In the genomic region with DNA sequence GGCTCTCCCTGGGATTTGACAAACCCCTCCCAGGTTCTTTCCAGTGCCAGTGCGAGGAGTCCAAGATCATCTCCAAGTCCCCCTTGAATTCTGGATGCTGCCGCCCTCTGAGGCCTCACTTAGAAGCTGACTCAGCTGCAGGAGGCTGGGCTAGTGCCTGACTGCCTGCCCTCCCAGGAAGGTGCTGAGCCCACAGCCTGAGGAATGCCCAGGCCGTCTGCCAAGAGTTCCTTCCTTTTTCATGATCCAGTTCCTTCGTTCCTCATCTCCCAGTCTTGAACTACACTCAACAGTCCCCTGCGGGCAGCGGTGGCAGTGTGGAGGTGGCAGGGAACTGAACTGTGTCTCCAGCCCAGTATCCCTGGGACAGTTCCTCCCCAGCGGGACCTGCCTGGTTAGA, we compare ENCODE assay signal across 8 mouse cellular contexts. TPM values are rescaled to one million over a fixed set of nuclear protein-coding genes. Genes with fewer than 3 reads are reported as not detected.
A peak's percentile ranks its signal among the peaks of the same experiment; 100 is the strongest.
DNase-seq lines count a peak whose midpoint lies in the region; ATAC-seq and TF ChIP-seq lines count a peak whose summit lies in the region.

No protein-coding gene starts in this region.

- peaks cover 27% of the 10 kb centered on the region for H3K4me1 ChIP-seq in heart, embryonic 12.5 days (replicated peaks)
- peaks cover 7% of the 10 kb centered on the region; the same call in 1 of the 2 replicates for H3K4me1 ChIP-seq in limb, embryonic 14.5 days (ENCODE audit: control insufficient read depth, insufficient read depth, low read length)

- 38% methylated on average over 7 of the region's 7 CpGs for WGBS in heart, embryonic 12.5 days
- 57% methylated on average over 7 of the region's 7 CpGs for WGBS in limb, embryonic 14.5 days

- H3K4me2 ChIP-seq in heart, embryonic 12.5 days = no peak overlapping the region
- no peak overlapping the region for H3K4me2 ChIP-seq in limb, embryonic 14.5 days (replicated peaks; ENCODE audit: low read depth, low read length, severe bottlenecking)

- H3K27ac ChIP-seq in heart, embryonic 12.5 days (ENCODE audit: poor library complexity, severe bottlenecking) = 0 out of 2 replicates have a peak overlapping the region, but pooled peaks have one; percentile 8
- no peak overlapping the region; the same call in 1 of the 2 replicates for H3K27ac ChIP-seq in limb, embryonic 14.5 days (replicated peaks; ENCODE audit: low read depth, low read length)

- peak; percentile 24 for DNase-seq in right cerebral cortex, adult 18-20 months
- no peak for DNase-seq in right cerebral cortex, postnatal 25 days
- peak; percentile 64 to 65 for DNase-seq in cerebellum, postnatal 10 days
- peak; percentile 77 for DNase-seq in limb, embryonic 14.5 days (ENCODE audit: low spot score)
- peak; percentile 79 for DNase-seq in testis, postnatal 10 days (ENCODE audit: low spot score)
- no peak for DNase-seq in thymus, postnatal 0 days (ENCODE audit: low spot score)
- DNase-seq in spleen, postnatal 14 days (ENCODE audit: low spot score in 2 of 2) = no peak

- no peaks in the 10 kb centered on the region for H3K9me3 ChIP-seq in heart, embryonic 12.5 days (replicated peaks)
- H3K9me3 ChIP-seq in limb, embryonic 14.5 days (ENCODE audit: control insufficient read depth, low read length) = no peaks in the 10 kb centered on the region

- H3K36me3 ChIP-seq in heart, embryonic 12.5 days = no peaks in the 10 kb centered on the region
- H3K36me3 ChIP-seq in limb, embryonic 14.5 days (ENCODE audit: control insufficient read depth, insufficient read depth, low read length) = no peaks in the 10 kb centered on the region

- H3K9ac ChIP-seq in heart, embryonic 12.5 days = no peak overlapping the region
- no peak overlapping the region for H3K9ac ChIP-seq in limb, embryonic 14.5 days (ENCODE audit: low read depth, low read length, severe bottlenecking)

- H3K27me3 ChIP-seq in heart, embryonic 12.5 days (replicated peaks) = no peaks in the 10 kb centered on the region
- no peaks in the 10 kb centered on the region for H3K27me3 ChIP-seq in limb, embryonic 14.5 days (ENCODE audit: control insufficient read depth, insufficient read depth, low read length)

- H3K4me3 ChIP-seq in heart, embryonic 12.5 days = no peak overlapping the region
- H3K4me3 ChIP-seq in limb, embryonic 14.5 days (replicated peaks; ENCODE audit: low read length) = no peak overlapping the region

- ATAC-seq in heart, embryonic 12.5 days (ENCODE audit: insufficient number of reproducible peaks, low FRiP score) = peak; percentile 39; the same call in 1 of the 2 replicates
- no peak; the same call in 1 of the 2 replicates for ATAC-seq in limb, embryonic 14.5 days (ENCODE audit: low FRiP score, low read depth)

- no peak for TF ChIP-seq POLR2A in limb, embryonic 14.5 days (IDR thresholded peaks at IDR 0.05; ENCODE audit: borderline replicate concordance, extremely low read depth, insufficient read depth, insufficient read length)

RNA-seq across cellular contexts. Expression of a gene that starts 30.4 kb away (rescaled TPM):
- polyA plus RNA-seq in heart, embryonic 12.5 days (2016; fragmentation: Nextera tagmentation; extraction: Ambion mirVana) = 89.8 and 102 TPM in 2 replicates
- polyA plus RNA-seq in limb, embryonic 14.5 days (2012; rRNA removed) = 122 and 137 TPM in 2 replicates
- polyA plus RNA-seq in limb, embryonic 14.5 days (2014; fragmentation: Nextera tagmentation; extraction: Ambion mirVana) = 127 and 135 TPM in 2 replicates
- polyA plus RNA-seq in thymus, postnatal 0 days (2015; fragmentation: Nextera tagmentation; extraction: Ambion mirVana) = 153 and 155 TPM in 2 replicates

Comparison
In these comparisons a context has a peak if more than half of its experiments do, and no peak if none do; other contexts are left out.
1. DNase-seq: peak in right cerebral cortex, adult 18-20 months (single experiment), cerebellum, postnatal 10 days (2 of 2), limb, embryonic 14.5 days (single experiment) and testis, postnatal 10 days (single experiment); none in right cerebral cortex, postnatal 25 days (single experiment), thymus, postnatal 0 days (single experiment) and spleen, postnatal 14 days (0 of 2).